Mouse (Mus musculus) heart, postnatal 0 days (tissue): ENCODE measurements around the gene Rexo1. TPM values are rescaled to one million over a fixed set of nuclear protein-coding genes. Genes with fewer than 3 reads are reported as not detected.
A peak's percentile ranks its signal among the peaks of the same experiment; 100 is the strongest.

Experiments
- ATAC-seq: fragments of 200-750 bp; cut with Nextera tagmentation; 2 replicates; pipeline ENCODE4 v1.8.0; 2017; ENCODE audit warnings: low read depth, moderate number of reproducible peaks, moderate library complexity; ENCODE audit not compliant: insufficient read depth
- DNase-seq: peaks from one replicate; pipeline ENCODE4 v3.0.0-alpha.2; 2016; ENCODE audit warnings: low spot score
- H3K27ac ChIP-seq: fragments of 300-500 bp; sonication (generic); 2 replicates; pipeline ENCODE4 v1.5.1; 2014; ENCODE audit warnings: low read depth, mild to moderate bottlenecking
- H3K27me3 ChIP-seq: fragments of 300-500 bp; sonication (generic); 2 replicates; pipeline ENCODE4 v1.6.1; 2014; ENCODE audit warnings: low read length, mixed read lengths; ENCODE audit not compliant: control insufficient read depth, insufficient read depth
- H3K36me3 ChIP-seq: fragments of 300-500 bp; sonication (generic); replicated peaks from 2 replicates; pipeline ENCODE4 v1.6.1; 2014; ENCODE audit warnings: low read length, mixed read lengths; ENCODE audit not compliant: control insufficient read depth, insufficient read depth
- H3K4me1 ChIP-seq: fragments of 300-500 bp; sonication (generic); 2 replicates; pipeline ENCODE4 v1.6.1; 2014; ENCODE audit warnings: antibody characterized with exemption; ENCODE audit not compliant: control insufficient read depth, insufficient read depth
- H3K4me2 ChIP-seq: fragments of 300-500 bp; sonication (generic); 2 replicates; pipeline ENCODE4 v1.6.1; 2014; ENCODE audit warnings: low read depth, mild to moderate bottlenecking, low read length, moderate library complexity
- H3K4me3 ChIP-seq: fragments of 300-500 bp; sonication (generic); 2 replicates; pipeline ENCODE4 v1.5.1; 2014; ENCODE audit warnings: low read depth, low read length
- H3K9ac ChIP-seq: fragments of 300-500 bp; sonication (generic); replicated peaks from 2 replicates; pipeline ENCODE4 v1.6.1; 2014; ENCODE audit warnings: low read depth, low read length, mixed read lengths
- H3K9me3 ChIP-seq: fragments of 300-500 bp; sonication (generic); replicated peaks from 2 replicates; pipeline ENCODE4 v1.6.1; 2016; ENCODE audit warnings: low read length; ENCODE audit not compliant: control insufficient read depth
- CTCF ChIP-seq: IDR thresholded peaks from 2 replicates; pipeline ENCODE4 v1.5.1; 2016; ENCODE audit warnings: antibody characterized with exemption, control low read depth, low read depth
- EP300 ChIP-seq: IDR thresholded peaks from 2 replicates; pipeline ENCODE4 v1.6.1; 2016; ENCODE audit warnings: antibody characterized with exemption, low read depth
- WGBS: fragments of 180-500 bp; shearing (Covaris S2); extraction: QIAGEN DNeasy Blood & Tissue Kit; methylation state at CpG from one replicate; pipeline ENCODE4 v1.1.7; 2014; 5-methylcytosine and 5-hydroxymethylcytosine counted together
- polyA plus RNA-seq: library from polyadenylated mRNA; unstranded; fragments of >200 nt; fragmentation: Nextera tagmentation; extraction: Ambion mirVana; gene quantifications from 2 replicates; pipeline ENCODE4 v1.2.1, GENCODE M21; 2015
- total RNA-seq: library from RNA; depleted of rRNA; stranded (reverse); fragments of >200 nt; gene quantifications from 2 replicates; pipeline ENCODE4 v1.2.3, GENCODE M21; 2014; ENCODE audit warnings: low replicate concordance

The Rexo1 gene
- total and polyA plus RNA-seq, 2 experiments from 2014 or later = 7.6 to 13.1 TPM

- no peak for TF ChIP-seq CTCF
- no peak for TF ChIP-seq EP300
- Histone ChIP-seq H3K9ac (no peak overlapping the region), H3K4me3 (no peak overlapping the region), H3K4me1 (no peaks in the 10 kb centered on the region), H3K36me3 (no peaks in the 10 kb centered on the region), H3K9me3 (no peaks in the 10 kb centered on the region), H3K27me3 (no peaks in the 10 kb centered on the region), H3K27ac (no peak overlapping the region), H3K4me2 (no peak overlapping the region)
- ATAC-seq (no peak), DNase-seq (no peak)
- WGBS = 26% methylated on average over 9 of the region's 9 CpGs
Measured at GRCm38 (mm10) chr10:80526172-80526571, 35.2 kb downstream of the Rexo1 start.

- Histone ChIP-seq H3K4me1 (no peaks in the 10 kb centered on the region), H3K36me3 (no peaks in the 10 kb centered on the region), H3K4me2 (no peak overlapping the region), H3K9me3 (peaks cover 7% of the 10 kb centered on the region; the same call in 1 of the 2 replicates), H3K9ac (no peak overlapping the region), H3K27ac (no peak overlapping the region), H3K4me3 (no peak overlapping the region), H3K27me3 (no peaks in the 10 kb centered on the region)
- no peak for ATAC-seq
- WGBS = 92% methylated on average over 7 of the region's 7 CpGs
- TF ChIP-seq EP300 (no peak), CTCF (no peak)
- DNase-seq = no peak
Measured at GRCm38 (mm10) chr10:80523299-80523698, 38.1 kb downstream of the Rexo1 start.

GRCm38 (mm10) chr10:80519287-80519686 is 42.1 kb downstream of the Rexo1 start:
- H3K9ac ChIP-seq = no peak overlapping the region
- 45% methylated on average over 2 of the region's 2 CpGs for WGBS
- TF ChIP-seq CTCF (peak; percentile 16; the same call in 1 of the 2 replicates), EP300 (no peak)

GRCm38 (mm10) chr10:80513739-80514138 is 47.6 kb downstream of the Rexo1 start:
- ATAC-seq = no peak
- no peak for TF ChIP-seq CTCF
- TF ChIP-seq EP300 = no peak

More at GRCm38 (mm10) chr10:80519287-80519686, 42.1 kb downstream of the Rexo1 start:
- DNase-seq = no peak
- Histone ChIP-seq H3K4me1 (no peaks in the 10 kb centered on the region), H3K36me3 (no peaks in the 10 kb centered on the region), H3K4me2 (no peak overlapping the region), H3K9me3 (peaks cover 7% of the 10 kb centered on the region; the same call in 1 of the 2 replicates), H3K27me3 (peaks cover 14% of the 10 kb centered on the region), H3K4me3 (no peak overlapping the region), H3K27ac (no peak overlapping the region)
- no peak for ATAC-seq

GRCm38 (mm10) chr10:80510273-80510660 is 51.1 kb downstream of the Rexo1 start:
- WGBS = 59% methylated on average over 10 of the region's 10 CpGs
- no peak for DNase-seq

More at GRCm38 (mm10) chr10:80513739-80514138, 47.6 kb downstream of the Rexo1 start:
- 0 out of 2 replicates have a peak, but pooled peaks cover under 1% of the 10 kb centered on the region for H3K9me3 ChIP-seq
- no peak overlapping the region for H3K4me2 ChIP-seq
- H3K27ac ChIP-seq = no peak overlapping the region
- no peak overlapping the region for H3K4me3 ChIP-seq
- DNase-seq = no peak
- H3K27me3 ChIP-seq = peaks cover 51% of the 10 kb centered on the region
- 8% methylated on average over 19 of the region's 19 CpGs for WGBS
- no peaks in the 10 kb centered on the region for H3K36me3 ChIP-seq
- H3K4me1 ChIP-seq = no peaks in the 10 kb centered on the region
- H3K9ac ChIP-seq = no peak overlapping the region

More at GRCm38 (mm10) chr10:80510273-80510660, 51.1 kb downstream of the Rexo1 start:
- H3K27ac ChIP-seq = no peak overlapping the region
- ATAC-seq = no peak
- no peaks in the 10 kb centered on the region for H3K4me1 ChIP-seq
- TF ChIP-seq CTCF = no peak
- TF ChIP-seq EP300 = no peak
- H3K27me3 ChIP-seq = peaks cover 64% of the 10 kb centered on the region
- no peaks in the 10 kb centered on the region for H3K36me3 ChIP-seq
- H3K4me3 ChIP-seq = no peak overlapping the region
- no peak overlapping the region for H3K4me2 ChIP-seq
- H3K9me3 ChIP-seq = no peaks in the 10 kb centered on the region
- H3K9ac ChIP-seq = no peak overlapping the region
